Mouse (Mus musculus): ENCODE results near the gene Gdf1.

Gdf1 gene

GRCm38 (mm10) chr8:70330741-70331364, 1.2 kb downstream of the Gdf1 start:
- DNase-seq (ENCODE audit: low read depth, low spot score) = peak; percentile 93

GRCm38 (mm10) chr8:70331526-70331925, 1.9 kb downstream of the Gdf1 start:
- DNase-seq (ENCODE audit: low read depth, low spot score) = peak; percentile 41

- DNase-seq (ENCODE audit: low read depth, low spot score) = peak; percentile 84
Measured at GRCm38 (mm10) chr8:70332070-70332877, 2.7 kb downstream of the Gdf1 start.

- DNase-seq (ENCODE audit: low read depth, low spot score) = no peak
Measured at GRCm38 (mm10) chr8:70332878-70333202, 3.2 kb downstream of the Gdf1 start.

- no peak for DNase-seq (ENCODE audit: low read depth, low spot score)
Measured at GRCm38 (mm10) chr8:70338931-70339330, 9.3 kb downstream of the Gdf1 start.

GRCm38 (mm10) chr8:70340659-70341058, 11.0 kb downstream of the Gdf1 start:
- DNase-seq (ENCODE audit: low read depth, low spot score) = no peak

- DNase-seq (ENCODE audit: low read depth, low spot score) = no peak
Measured at GRCm38 (mm10) chr8:70342007-70342406, 12.4 kb downstream of the Gdf1 start.

- no peak for DNase-seq (ENCODE audit: low read depth, low spot score)
Measured at GRCm38 (mm10) chr8:70343076-70343475, 13.5 kb downstream of the Gdf1 start.

- DNase-seq (ENCODE audit: low read depth, low spot score) = peak; percentile 73
Measured at GRCm38 (mm10) chr8:70343696-70344095, 14.1 kb downstream of the Gdf1 start.

GRCm38 (mm10) chr8:70344279-70344678, 14.7 kb downstream of the Gdf1 start:
- DNase-seq (ENCODE audit: low read depth, low spot score) = no peak

GRCm38 (mm10) chr8:70347443-70347842, 17.8 kb downstream of the Gdf1 start:
- DNase-seq (ENCODE audit: low read depth, low spot score) = no peak

GRCm38 (mm10) chr8:70347860-70348420, 18.3 kb downstream of the Gdf1 start:
- DNase-seq (ENCODE audit: low read depth, low spot score) = no peak

GRCm38 (mm10) chr8:70351035-70351999, 21.7 kb downstream of the Gdf1 start:
- DNase-seq (ENCODE audit: low read depth, low spot score) = no peak

GRCm38 (mm10) chr8:70352000-70352384, 22.4 kb downstream of the Gdf1 start:
- DNase-seq (ENCODE audit: low read depth, low spot score) = no peak

GRCm38 (mm10) chr8:70352657-70353151, 23.1 kb downstream of the Gdf1 start:
- DNase-seq (ENCODE audit: low read depth, low spot score) = peak; percentile 33

GRCm38 (mm10) chr8:70353194-70353817, 23.7 kb downstream of the Gdf1 start, which contains the start of gene Upf1:
TSS of gene Upf1 (minus strand) at chr8:70353278.
- DNase-seq (ENCODE audit: low read depth, low spot score) = peak; percentile 100

- DNase-seq (ENCODE audit: low read depth, low spot score) = no peak
Measured at GRCm38 (mm10) chr8:70354004-70354403, 24.4 kb downstream of the Gdf1 start.

GRCm38 (mm10) chr8:70356111-70356510, 26.5 kb downstream of the Gdf1 start:
- no peak for DNase-seq (ENCODE audit: low read depth, low spot score)

- DNase-seq (ENCODE audit: low read depth, low spot score) = peak; percentile 21
Measured at GRCm38 (mm10) chr8:70359411-70359810, 29.8 kb downstream of the Gdf1 start.

- peak; percentile 82 for DNase-seq (ENCODE audit: low read depth, low spot score)
Measured at GRCm38 (mm10) chr8:70360769-70361168, 31.2 kb downstream of the Gdf1 start.

- DNase-seq (ENCODE audit: low read depth, low spot score) = no peak
Measured at GRCm38 (mm10) chr8:70361484-70362032, 31.9 kb downstream of the Gdf1 start.

Measured in ZHBTc4 (cell line).